Mouse (Mus musculus) brown adipose tissue, adult 24 weeks (tissue): ENCODE data around the gene Ppp1r3a. TPM values are rescaled to one million over a fixed set of nuclear protein-coding genes. Genes with fewer than 3 reads are reported as not detected.
"Not testable (repeated sequence)": the region's sequence is repeated elsewhere in the genome, so short reads cannot be mapped to it uniquely, and the experiment has no call there.

ENCODE experiments used
- H3K27ac ChIP-seq: fragments of 200-500 bp; replicated peaks from 2 replicates; pipeline ENCODE4 v1.5.1; 2012; ENCODE audit warnings: low read depth, mild to moderate bottlenecking, low read length
- H3K4me1 ChIP-seq: fragments of 200-500 bp; 2 replicates; pipeline ENCODE4 v1.6.1; 2012; ENCODE audit warnings: low read length, mixed read lengths; ENCODE audit not compliant: control insufficient read depth, insufficient read depth, insufficient read length
- H3K4me3 ChIP-seq: fragments of 200-500 bp; 2 replicates; pipeline ENCODE4 v1.5.1; 2012; ENCODE audit warnings: low read depth, mild to moderate bottlenecking, low read length, moderate library complexity; ENCODE audit not compliant: insufficient read depth
- polyA plus RNA-seq: library from polyadenylated mRNA; stranded (reverse); fragments of >200 nt; gene quantifications from 2 replicates; pipeline ENCODE4 v1.2.4, GENCODE M21; 2012; ENCODE audit not compliant: missing spikeins, insufficient read depth, insufficient read length

The Ppp1r3a gene
- polyA plus RNA-seq, 1 experiment = 1.2 TPM

- H3K27ac ChIP-seq = no peak overlapping the region
- H3K4me1 ChIP-seq = no peaks in the 10 kb centered on the region
- no peak overlapping the region for H3K4me3 ChIP-seq
Observed at GRCm38 (mm10) chr6:14700030-14700429, 55.0 kb downstream of the Ppp1r3a start.

DNA sequence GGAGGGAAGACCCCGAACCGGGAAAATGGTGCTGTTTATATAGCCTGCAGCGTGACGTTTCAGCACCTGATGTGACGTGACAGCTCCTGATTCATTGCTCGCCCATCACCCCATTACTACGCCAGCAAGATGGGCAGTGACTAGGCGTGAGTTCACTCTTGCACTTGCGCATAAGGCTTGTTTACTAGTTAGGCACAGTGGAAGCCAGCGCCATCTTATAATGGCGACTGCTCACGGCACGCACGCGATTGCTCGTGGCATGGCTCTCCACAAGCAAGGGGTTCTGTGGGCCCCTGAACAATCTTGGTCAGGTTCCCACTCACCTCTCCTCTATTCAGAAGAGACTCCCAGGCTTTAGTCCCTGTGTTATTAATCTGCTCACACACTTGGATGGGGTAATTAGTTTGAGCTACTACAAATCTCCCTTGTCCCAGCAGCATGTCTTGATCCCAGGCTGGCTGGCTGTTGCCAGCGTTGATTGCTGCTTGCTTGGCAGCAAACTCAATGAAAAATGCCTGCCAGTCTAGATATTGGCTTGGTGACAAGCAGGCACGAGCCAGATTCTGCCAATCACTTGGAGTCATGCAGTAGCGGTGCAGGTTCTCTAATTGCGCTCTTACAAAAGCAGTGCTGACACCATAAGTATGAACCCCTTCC, 75.7 kb downstream of the Ppp1r3a start:
- not testable (repeated sequence) for H3K27ac ChIP-seq, H3K4me1 ChIP-seq, H3K4me3 ChIP-seq

DNA sequence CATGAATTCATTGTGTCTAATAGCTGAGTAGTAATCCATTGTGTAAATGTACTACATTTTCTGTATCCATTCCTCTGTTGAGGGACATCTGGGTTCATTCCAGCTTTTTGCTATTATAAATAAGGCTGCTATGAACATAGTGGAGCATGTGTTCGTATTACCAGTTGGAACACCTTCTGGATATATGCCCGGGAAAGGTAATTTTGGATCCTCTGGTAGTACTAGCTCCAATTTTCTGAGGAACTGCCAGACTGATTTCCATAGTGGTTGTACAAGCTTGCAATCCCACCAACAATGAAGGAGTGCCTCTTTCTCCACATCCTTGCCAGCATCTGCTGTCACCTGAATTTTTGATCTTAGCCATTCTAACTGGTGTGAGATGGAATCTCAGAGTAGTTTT, 86.1 kb downstream of the Ppp1r3a start:
- not testable (repeated sequence) for H3K4me1 ChIP-seq, H3K4me3 ChIP-seq, H3K27ac ChIP-seq

DNA sequence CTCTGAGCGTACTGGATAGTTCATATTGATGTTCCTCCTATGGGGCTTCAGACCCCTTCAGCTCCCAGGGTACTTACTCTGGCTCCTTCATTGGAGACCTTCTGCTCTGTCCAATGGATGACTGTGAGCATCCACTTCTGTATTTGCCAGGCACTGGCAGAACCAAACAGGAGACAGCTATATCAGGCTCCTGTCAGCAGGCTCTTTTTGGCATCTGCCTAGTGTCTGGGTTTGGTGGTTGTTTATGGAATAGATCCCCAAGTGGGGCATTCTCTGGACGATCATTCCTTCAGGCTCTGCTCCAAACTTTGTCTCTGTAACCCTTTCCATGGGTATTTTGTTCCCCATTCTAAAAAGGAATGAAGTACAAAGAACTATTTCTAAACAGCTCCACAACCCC, 87.4 kb downstream of the Ppp1r3a start:
- H3K4me3 ChIP-seq, H3K4me1 ChIP-seq, H3K27ac ChIP-seq: not testable (repeated sequence)

Other genes with a start within 250 kb of the Ppp1r3a start
- 2.1 and 2.2 TPM in 2 replicates for gene Foxp2, start 146.1 kb upstream of the Ppp1r3a start, polyA plus RNA-seq